Mouse (Mus musculus) heart, postnatal 0 days (tissue): ENCODE data around the gene Emid1. TPM values are rescaled to one million over a fixed set of nuclear protein-coding genes. Genes with fewer than 3 reads are reported as not detected.

Experiments
- ATAC-seq: fragments of 200-750 bp; cut with Nextera tagmentation; 2 replicates; pipeline ENCODE4 v1.8.0; 2017; ENCODE audit warnings: low read depth, moderate number of reproducible peaks, moderate library complexity; ENCODE audit not compliant: insufficient read depth
- DNase-seq: peaks from one replicate; pipeline ENCODE4 v3.0.0-alpha.2; 2016; ENCODE audit warnings: low spot score
- H3K27ac ChIP-seq: fragments of 300-500 bp; sonication (generic); 2 replicates; pipeline ENCODE4 v1.5.1; 2014; ENCODE audit warnings: low read depth, mild to moderate bottlenecking
- H3K27me3 ChIP-seq: fragments of 300-500 bp; sonication (generic); 2 replicates; pipeline ENCODE4 v1.6.1; 2014; ENCODE audit warnings: low read length, mixed read lengths; ENCODE audit not compliant: control insufficient read depth, insufficient read depth
- H3K36me3 ChIP-seq: fragments of 300-500 bp; sonication (generic); replicated peaks from 2 replicates; pipeline ENCODE4 v1.6.1; 2014; ENCODE audit warnings: low read length, mixed read lengths; ENCODE audit not compliant: control insufficient read depth, insufficient read depth
- H3K4me1 ChIP-seq: fragments of 300-500 bp; sonication (generic); 2 replicates; pipeline ENCODE4 v1.6.1; 2014; ENCODE audit warnings: antibody characterized with exemption; ENCODE audit not compliant: control insufficient read depth, insufficient read depth
- H3K4me2 ChIP-seq: fragments of 300-500 bp; sonication (generic); 2 replicates; pipeline ENCODE4 v1.6.1; 2014; ENCODE audit warnings: low read depth, mild to moderate bottlenecking, low read length, moderate library complexity
- H3K4me3 ChIP-seq: fragments of 300-500 bp; sonication (generic); 2 replicates; pipeline ENCODE4 v1.5.1; 2014; ENCODE audit warnings: low read depth, low read length
- H3K9ac ChIP-seq: fragments of 300-500 bp; sonication (generic); replicated peaks from 2 replicates; pipeline ENCODE4 v1.6.1; 2014; ENCODE audit warnings: low read depth, low read length, mixed read lengths
- H3K9me3 ChIP-seq: fragments of 300-500 bp; sonication (generic); replicated peaks from 2 replicates; pipeline ENCODE4 v1.6.1; 2016; ENCODE audit warnings: low read length; ENCODE audit not compliant: control insufficient read depth
- CTCF ChIP-seq: IDR thresholded peaks from 2 replicates; pipeline ENCODE4 v1.5.1; 2016; ENCODE audit warnings: antibody characterized with exemption, control low read depth, low read depth
- EP300 ChIP-seq: IDR thresholded peaks from 2 replicates; pipeline ENCODE4 v1.6.1; 2016; ENCODE audit warnings: antibody characterized with exemption, low read depth
- WGBS: fragments of 180-500 bp; shearing (Covaris S2); extraction: QIAGEN DNeasy Blood & Tissue Kit; methylation state at CpG from one replicate; pipeline ENCODE4 v1.1.7; 2014; 5-methylcytosine and 5-hydroxymethylcytosine counted together
- polyA plus RNA-seq: library from polyadenylated mRNA; unstranded; fragments of >200 nt; fragmentation: Nextera tagmentation; extraction: Ambion mirVana; gene quantifications from 2 replicates; pipeline ENCODE4 v1.2.1, GENCODE M21; 2015
- total RNA-seq: library from RNA; depleted of rRNA; stranded (reverse); fragments of >200 nt; gene quantifications from 2 replicates; pipeline ENCODE4 v1.2.3, GENCODE M21; 2014; ENCODE audit warnings: low replicate concordance

Gene Emid1
- total and polyA plus RNA-seq, 2 experiments from 2014 or later: 4.4 to 8.5 TPM

GRCm38 (mm10) chr11:5163421-5163820, 11.4 kb upstream of the Emid1 start:
- no peak for DNase-seq
- Histone ChIP-seq H3K4me1 (peaks cover 13% of the 10 kb centered on the region), H3K27ac (no peak overlapping the region), H3K27me3 (no peaks in the 10 kb centered on the region), H3K4me2 (no peak overlapping the region), H3K4me3 (no peak overlapping the region), H3K9me3 (0 out of 2 replicates have a peak, but pooled peaks cover 5% of the 10 kb centered on the region), H3K36me3 (no peaks in the 10 kb centered on the region), H3K9ac (no peak overlapping the region)
- WGBS: 78% methylated on average over 8 of the region's 8 CpGs
- no peak for ATAC-seq
- TF ChIP-seq CTCF: no peak

GRCm38 (mm10) chr11:5160722-5161485, 8.8 kb upstream of the Emid1 start:
- Histone ChIP-seq H3K36me3 (no peaks in the 10 kb centered on the region), H3K27ac (no peak overlapping the region), H3K4me2 (no peak overlapping the region), H3K4me3 (no peak overlapping the region), H3K9me3 (0 out of 2 replicates have a peak, but pooled peaks cover 5% of the 10 kb centered on the region), H3K4me1 (peaks cover 7% of the 10 kb centered on the region; the same call in 1 of the 2 replicates), H3K27me3 (no peaks in the 10 kb centered on the region), H3K9ac (no peak overlapping the region)
- ATAC-seq (no peak), DNase-seq (no peak)
- TF ChIP-seq CTCF: peak; percentile 65
- no peak for TF ChIP-seq EP300
- 71% methylated on average over 17 of the region's 17 CpGs for whole genome bisulfite sequencing

GRCm38 (mm10) chr11:5158056-5158455, 6.0 kb upstream of the Emid1 start:
- 91% methylated on average over 11 of the region's 11 CpGs for WGBS
- H3K27me3 ChIP-seq: no peaks in the 10 kb centered on the region
- TF ChIP-seq CTCF (no peak), EP300 (no peak)

GRCm38 (mm10) chr11:5154961-5155805, 3.1 kb upstream of the Emid1 start:
- H3K36me3 ChIP-seq: no peaks in the 10 kb centered on the region
- H3K4me1 ChIP-seq: no peaks in the 10 kb centered on the region
- ATAC-seq (peak; percentile 36; the same call in 1 of the 2 replicates), DNase-seq (no peak)
- TF ChIP-seq CTCF: no peak
- TF ChIP-seq EP300: no peak
- no peaks in the 10 kb centered on the region for H3K9me3 ChIP-seq
- H3K4me3 ChIP-seq: no peak overlapping the region
- peaks cover 12% of the 10 kb centered on the region; the same call in 1 of the 2 replicates for H3K27me3 ChIP-seq
- 50% methylated on average over 10 of the region's 10 CpGs for WGBS
- no peak overlapping the region for H3K9ac ChIP-seq
- no peak overlapping the region for H3K4me2 ChIP-seq
- no peak overlapping the region for H3K27ac ChIP-seq

More at GRCm38 (mm10) chr11:5158056-5158455, 6.0 kb upstream of the Emid1 start:
- H3K4me1 ChIP-seq: no peaks in the 10 kb centered on the region
- DNase-seq: no peak
- no peak overlapping the region for H3K9ac ChIP-seq
- ATAC-seq: no peak
- H3K36me3 ChIP-seq: no peaks in the 10 kb centered on the region
- H3K4me2 ChIP-seq: no peak overlapping the region
- no peak overlapping the region for H3K4me3 ChIP-seq
- H3K9me3 ChIP-seq: 0 out of 2 replicates have a peak, but pooled peaks cover 5% of the 10 kb centered on the region
- H3K27ac ChIP-seq: no peak overlapping the region

GRCm38 (mm10) chr11:5151247-5151630, 818 bp downstream of the Emid1 start:
- TF ChIP-seq CTCF (no peak), EP300 (no peak)
- Histone ChIP-seq H3K9me3 (no peaks in the 10 kb centered on the region), H3K27ac (no peak overlapping the region), H3K36me3 (no peaks in the 10 kb centered on the region), H3K4me1 (no peaks in the 10 kb centered on the region), H3K9ac (no peak overlapping the region), H3K4me2 (peak overlapping the region; percentile 77), H3K4me3 (peak overlapping the region; percentile 51; the same call in 1 of the 2 replicates), H3K27me3 (peaks cover 19% of the 10 kb centered on the region; the same call in 1 of the 2 replicates)
- 65% methylated on average over 4 of the region's 4 CpGs for WGBS
- ATAC-seq (no peak), DNase-seq (no peak)
